Mouse (Mus musculus): ENCODE measurements around the gene Eif4h. TPM values are rescaled to one million over a fixed set of nuclear protein-coding genes. Genes with fewer than 3 reads are reported as not detected.
A peak's percentile ranks its signal among the peaks of the same experiment; 100 is the strongest.

Eif4h gene
- polyA plus RNA-seq, 1 experiment from 2014 or later: 401 TPM

- no peaks in the 10 kb centered on the region for H3K9me3 ChIP-seq (ENCODE audit: control insufficient read depth, low read length)
- WGBS: 63% methylated on average over 5 of the region's 5 CpGs
- H3K4me2 ChIP-seq: peak overlapping the region; percentile 71
Observed at GRCm38 (mm10) chr5:134584798-134585197, 54.5 kb downstream of the Eif4h start.

GRCm38 (mm10) chr5:134583884-134584213 lies 55.4 kb downstream of the Eif4h start:
- Histone ChIP-seq H3K27me3 (replicated peaks; ENCODE audit: control insufficient read depth, insufficient read depth, low read length) (no peaks in the 10 kb centered on the region), H3K4me3 (ENCODE audit: low read depth, low read length) (peak overlapping the region; percentile 68), H3K27ac (ENCODE audit: low read depth, low read length) (peak overlapping the region; percentile 23), H3K4me2 (peak overlapping the region; percentile 71), H3K9me3 (ENCODE audit: control insufficient read depth, low read length) (no peaks in the 10 kb centered on the region), H3K4me1 (replicated peaks; ENCODE audit: control insufficient read depth, insufficient read depth, low read length) (peaks cover 11% of the 10 kb centered on the region), H3K36me3 (ENCODE audit: control insufficient read depth, insufficient read depth, low read length) (peaks cover 4% of the 10 kb centered on the region; the same call in 1 of the 2 replicates), H3K9ac (ENCODE audit: low read depth, low read length) (peak overlapping the region; percentile 84)
- WGBS: 41% methylated on average over 3 of the region's 3 CpGs
- DNase-seq (ENCODE audit: low spot score): no peak
- no peak for ATAC-seq (replicated peaks; ENCODE audit: low FRiP score)

More at GRCm38 (mm10) chr5:134584798-134585197, 54.5 kb downstream of the Eif4h start:
- Histone ChIP-seq H3K36me3 (ENCODE audit: control insufficient read depth, insufficient read depth, low read length) (peaks cover 8% of the 10 kb centered on the region; the same call in 1 of the 2 replicates), H3K27ac (ENCODE audit: low read depth, low read length) (0 out of 2 replicates have a peak overlapping the region, but pooled peaks have one; percentile 23), H3K9ac (ENCODE audit: low read depth, low read length) (peak overlapping the region; percentile 16; the same call in 1 of the 2 replicates), H3K4me1 (replicated peaks; ENCODE audit: control insufficient read depth, insufficient read depth, low read length) (peaks cover 11% of the 10 kb centered on the region), H3K27me3 (replicated peaks; ENCODE audit: control insufficient read depth, insufficient read depth, low read length) (no peaks in the 10 kb centered on the region), H3K4me3 (ENCODE audit: low read depth, low read length) (0 out of 2 replicates have a peak overlapping the region, but pooled peaks have one; percentile 68)
- DNase-seq (ENCODE audit: low spot score): no peak
- ATAC-seq (replicated peaks; ENCODE audit: low FRiP score): no peak

- peak; percentile 33; the same call in 1 of the 2 replicates for ATAC-seq (replicated peaks; ENCODE audit: low FRiP score)
Observed at GRCm38 (mm10) chr5:134583006-134583883, 56.0 kb downstream of the Eif4h start.

DNA sequence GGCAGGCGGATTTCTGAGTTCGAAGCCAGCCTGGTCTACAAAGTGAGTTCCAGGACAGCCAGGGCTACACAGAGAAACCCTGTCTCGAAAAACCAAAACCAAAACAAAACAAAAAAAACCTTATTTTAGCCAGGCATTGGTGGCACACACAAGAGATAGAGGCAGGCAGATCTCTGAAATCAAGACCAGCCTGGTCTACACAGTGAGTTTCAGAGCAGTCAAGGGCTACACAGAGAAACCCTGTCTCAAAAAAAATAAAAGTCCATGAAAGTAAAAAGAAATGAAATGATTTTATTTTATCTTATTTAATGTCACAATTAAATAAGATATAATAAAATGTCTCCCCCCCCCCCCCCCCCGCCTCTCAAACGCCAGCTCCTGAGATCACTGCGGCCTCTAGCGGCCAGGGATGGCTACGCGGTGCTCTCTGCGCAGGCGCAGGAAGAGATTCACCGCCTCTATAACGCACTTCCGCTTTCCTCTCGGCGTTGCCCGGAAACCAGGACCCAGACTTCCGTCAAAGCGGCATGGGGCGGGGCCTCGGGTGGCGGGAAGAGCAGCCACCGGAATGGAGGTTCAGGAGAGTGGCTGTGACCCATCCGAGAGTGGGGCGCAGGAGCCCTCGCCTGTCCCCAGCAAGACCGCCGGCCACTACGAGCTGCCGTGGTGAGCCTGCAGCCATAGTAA lies 56.9 kb downstream of the Eif4h start:
- no peaks in the 10 kb centered on the region for H3K27me3 ChIP-seq (replicated peaks; ENCODE audit: control insufficient read depth, insufficient read depth, low read length)
- no peaks in the 10 kb centered on the region for H3K9me3 ChIP-seq (ENCODE audit: control insufficient read depth, low read length)
- DNase-seq (ENCODE audit: low spot score) (peak; percentile 94), ATAC-seq (replicated peaks; ENCODE audit: low FRiP score) (peak; percentile 92)
- 0 out of 2 replicates have a peak, but pooled peaks cover 3% of the 10 kb centered on the region for H3K36me3 ChIP-seq (ENCODE audit: control insufficient read depth, insufficient read depth, low read length)
- H3K27ac ChIP-seq (ENCODE audit: low read depth, low read length): peak overlapping the region; percentile 23; the same call in 1 of the 2 replicates
- peak overlapping the region; percentile 68 for H3K4me3 ChIP-seq (ENCODE audit: low read depth, low read length)
- 8% methylated on average over 29 of the region's 30 CpGs for WGBS
- peak overlapping the region; percentile 71 for H3K4me2 ChIP-seq
- peak overlapping the region; percentile 84 for H3K9ac ChIP-seq (ENCODE audit: low read depth, low read length)
- peaks cover 11% of the 10 kb centered on the region for H3K4me1 ChIP-seq (replicated peaks; ENCODE audit: control insufficient read depth, insufficient read depth, low read length)

More at GRCm38 (mm10) chr5:134583006-134583883, 56.0 kb downstream of the Eif4h start:
- Histone ChIP-seq H3K27ac (ENCODE audit: low read depth, low read length) (peak overlapping the region; percentile 23), H3K4me3 (ENCODE audit: low read depth, low read length) (peak overlapping the region; percentile 68), H3K27me3 (replicated peaks; ENCODE audit: control insufficient read depth, insufficient read depth, low read length) (no peaks in the 10 kb centered on the region), H3K4me2 (peak overlapping the region; percentile 71), H3K36me3 (ENCODE audit: control insufficient read depth, insufficient read depth, low read length) (0 out of 2 replicates have a peak, but pooled peaks cover 3% of the 10 kb centered on the region), H3K4me1 (replicated peaks; ENCODE audit: control insufficient read depth, insufficient read depth, low read length) (peaks cover 11% of the 10 kb centered on the region), H3K9ac (ENCODE audit: low read depth, low read length) (peak overlapping the region; percentile 84), H3K9me3 (ENCODE audit: control insufficient read depth, low read length) (no peaks in the 10 kb centered on the region)
- WGBS: 20% methylated on average over 15 of the region's 15 CpGs
- no peak for DNase-seq (ENCODE audit: low spot score)

- 88% methylated on average over 5 of the region's 5 CpGs for WGBS
- H3K4me2 ChIP-seq: no peak within 1 kb of the TSS
- H3K4me1 ChIP-seq (replicated peaks; ENCODE audit: control insufficient read depth, insufficient read depth, low read length): peaks cover 11% of the 10 kb centered on the region
- no peaks in the 10 kb centered on the region for H3K27me3 ChIP-seq (replicated peaks; ENCODE audit: control insufficient read depth, insufficient read depth, low read length)
- no peak for DNase-seq (ENCODE audit: low spot score)
- no peak for ATAC-seq (replicated peaks; ENCODE audit: low FRiP score)
- no peaks in the 10 kb centered on the region for H3K36me3 ChIP-seq (ENCODE audit: control insufficient read depth, insufficient read depth, low read length)
- H3K9ac ChIP-seq (ENCODE audit: low read depth, low read length): no peak within 1 kb of the TSS
- no peak within 1 kb of the TSS for H3K27ac ChIP-seq (ENCODE audit: low read depth, low read length)
- no peak within 1 kb of the TSS for H3K4me3 ChIP-seq (ENCODE audit: low read depth, low read length)
- no peaks in the 10 kb centered on the region for H3K9me3 ChIP-seq (ENCODE audit: control insufficient read depth, low read length)
Observed at GRCm38 (mm10) chr5:134581146-134581545, 58.1 kb downstream of the Eif4h start, which contains the start of gene Rfc2. Gene Rfc2 (plus strand): TSS chr5:134581366.

DNA sequence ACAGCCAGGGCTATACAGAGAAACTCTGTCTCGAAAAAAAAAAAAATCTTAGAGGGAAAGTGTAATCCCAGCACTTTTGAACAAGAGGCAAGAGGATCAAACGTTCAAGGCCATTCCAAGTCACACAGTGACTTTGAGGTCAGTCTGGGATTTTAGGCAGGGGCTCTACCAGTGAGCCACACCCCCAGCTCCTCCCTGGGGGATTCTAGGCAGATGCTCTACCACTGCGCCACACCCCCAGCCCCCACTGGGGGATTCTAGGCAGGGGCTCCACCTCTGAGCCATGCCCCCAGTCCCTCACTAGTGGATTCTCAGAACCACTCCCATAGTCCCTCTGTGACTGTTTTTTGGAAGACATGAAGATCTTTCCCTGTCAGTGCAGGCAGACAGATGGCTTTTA lies 60.2 kb downstream of the Eif4h start:
- H3K27me3 ChIP-seq (replicated peaks; ENCODE audit: control insufficient read depth, insufficient read depth, low read length): no peaks in the 10 kb centered on the region
- no peak overlapping the region for H3K4me2 ChIP-seq
- H3K9me3 ChIP-seq (ENCODE audit: control insufficient read depth, low read length): no peaks in the 10 kb centered on the region
- H3K27ac ChIP-seq (ENCODE audit: low read depth, low read length): no peak overlapping the region
- H3K4me1 ChIP-seq (replicated peaks; ENCODE audit: control insufficient read depth, insufficient read depth, low read length): peaks cover 4% of the 10 kb centered on the region; the same call in 1 of the 2 replicates
- H3K4me3 ChIP-seq (ENCODE audit: low read depth, low read length): no peak overlapping the region
- ATAC-seq (replicated peaks; ENCODE audit: low FRiP score) (no peak), DNase-seq (ENCODE audit: low spot score) (no peak)
- no peak overlapping the region for H3K9ac ChIP-seq (ENCODE audit: low read depth, low read length)
- no peaks in the 10 kb centered on the region for H3K36me3 ChIP-seq (ENCODE audit: control insufficient read depth, insufficient read depth, low read length)
- 70% methylated on average over 3 of the region's 3 CpGs for WGBS

GRCm38 (mm10) chr5:134577534-134577933 lies 61.8 kb downstream of the Eif4h start:
- H3K4me3 ChIP-seq (ENCODE audit: low read depth, low read length): no peak overlapping the region
- H3K9ac ChIP-seq (ENCODE audit: low read depth, low read length): no peak overlapping the region
- H3K4me1 ChIP-seq (replicated peaks; ENCODE audit: control insufficient read depth, insufficient read depth, low read length): peaks cover 1% of the 10 kb centered on the region; the same call in 1 of the 2 replicates
- H3K36me3 ChIP-seq (ENCODE audit: control insufficient read depth, insufficient read depth, low read length): no peaks in the 10 kb centered on the region
- H3K4me2 ChIP-seq: no peak overlapping the region
- no peaks in the 10 kb centered on the region for H3K27me3 ChIP-seq (replicated peaks; ENCODE audit: control insufficient read depth, insufficient read depth, low read length)
- no peak for ATAC-seq (replicated peaks; ENCODE audit: low FRiP score)
- 87% methylated on average over 7 of the region's 7 CpGs for WGBS
- H3K9me3 ChIP-seq (ENCODE audit: control insufficient read depth, low read length): no peaks in the 10 kb centered on the region
- DNase-seq (ENCODE audit: low spot score): no peak
- H3K27ac ChIP-seq (ENCODE audit: low read depth, low read length): no peak overlapping the region

- Histone ChIP-seq H3K4me2 (no peak overlapping the region), H3K4me1 (replicated peaks; ENCODE audit: control insufficient read depth, insufficient read depth, low read length) (peaks cover 6% of the 10 kb centered on the region; the same call in 1 of the 2 replicates), H3K27me3 (replicated peaks; ENCODE audit: control insufficient read depth, insufficient read depth, low read length) (no peaks in the 10 kb centered on the region), H3K9ac (ENCODE audit: low read depth, low read length) (no peak overlapping the region), H3K9me3 (ENCODE audit: control insufficient read depth, low read length) (no peaks in the 10 kb centered on the region), H3K4me3 (ENCODE audit: low read depth, low read length) (no peak overlapping the region), H3K27ac (ENCODE audit: low read depth, low read length) (no peak overlapping the region), H3K36me3 (ENCODE audit: control insufficient read depth, insufficient read depth, low read length) (no peaks in the 10 kb centered on the region)
- WGBS: 74% methylated on average over 14 of the region's 14 CpGs
- no peak for DNase-seq (ENCODE audit: low spot score)
- ATAC-seq (replicated peaks; ENCODE audit: low FRiP score): no peak
Observed at GRCm38 (mm10) chr5:134576517-134577220, 62.6 kb downstream of the Eif4h start.
